Mouse (Mus musculus): ENCODE results near the gene Angptl6.

DNA sequence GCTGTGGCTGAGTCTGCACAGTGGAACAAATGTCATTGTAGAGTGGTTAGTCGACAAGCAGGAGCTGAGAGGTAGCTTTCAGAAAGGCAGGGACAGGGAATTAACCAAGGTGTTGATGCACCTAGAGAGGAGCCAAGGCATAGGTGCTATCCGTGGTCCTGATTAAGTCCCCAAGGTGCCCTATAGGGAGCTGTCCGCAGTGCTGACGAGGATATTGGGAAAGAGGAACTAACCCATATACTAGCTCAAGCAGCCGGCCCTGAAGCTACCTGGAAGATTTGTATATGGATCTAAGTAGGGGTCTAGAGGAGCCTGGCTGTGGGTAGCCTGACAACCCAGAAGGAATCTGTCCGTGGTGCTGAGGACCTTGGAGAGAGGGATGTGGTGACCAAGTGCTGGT lies 22.4 kb downstream of the Angptl6 start:
- TF ChIP-seq CTCF (IDR thresholded peaks at IDR 0.05; ENCODE audit: low read depth) (no peak), EP300 (IDR thresholded peaks at IDR 0.05; ENCODE audit: low read depth) (no peak)
